Mouse (Mus musculus): ENCODE results near the gene H2afb2.

Gene H2afb2

DNA sequence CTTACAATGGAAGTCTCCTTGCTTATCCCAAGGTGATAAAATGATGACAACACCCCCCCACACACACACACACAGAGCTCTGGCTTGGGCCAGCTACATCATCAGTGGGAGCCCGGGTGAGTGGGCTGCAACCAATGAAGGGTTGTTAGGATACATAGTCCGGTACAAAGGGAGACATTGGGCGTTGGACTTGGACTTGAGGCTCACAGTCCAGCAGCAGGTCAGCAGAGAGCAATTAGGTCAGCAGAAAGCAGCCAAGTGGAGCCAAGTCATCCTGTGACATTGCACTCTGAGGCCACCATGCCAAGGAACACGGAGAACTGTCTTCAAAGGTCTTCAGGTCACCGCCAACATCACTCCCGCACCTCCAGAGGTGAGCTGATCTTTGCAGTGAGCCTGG is at the start of gene H2afb2:
H2afb2 (plus strand) TSS at position 301 of the 400 bp plus-strand sequence.
- DNase-seq, result no peak

Data from cerebellum, postnatal 25 days (tissue).